1 mouse cellular context compared by ENCODE assay signal in the genomic region with DNA sequence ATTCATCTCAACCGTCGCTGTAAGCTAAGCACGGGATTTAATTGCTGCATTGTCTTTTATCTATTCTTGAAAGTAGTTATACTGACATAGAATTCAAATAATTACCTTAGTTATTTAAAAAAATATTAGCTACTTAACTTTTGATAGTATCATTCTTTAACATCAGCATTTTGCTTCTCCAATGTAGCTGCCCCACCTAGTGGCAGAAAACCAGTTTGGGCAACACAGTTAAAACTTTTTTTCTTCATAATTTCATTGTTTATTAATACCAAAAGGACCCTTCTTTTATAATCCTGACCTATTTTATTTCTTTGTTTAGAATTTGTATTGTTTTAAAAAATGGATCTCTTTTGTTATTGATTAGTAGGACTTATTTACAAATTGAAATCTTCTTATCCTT.
TF ChIP-seq lines count a peak whose summit lies in the region.

No protein-coding gene starts in this region.

TF ChIP-seq in MEL, 35 proteins besides CTCF, POLR2A, EP300 and RAD21 (continued from another document):
- TF ChIP-seq SMC3 (IDR thresholded peaks at IDR 0.05; ENCODE audit: low read depth, low read length) (peak; percentile 74), MAFK (IDR thresholded peaks at IDR 0.05; ENCODE audit: borderline replicate concordance, low read depth, low read length) (peak; percentile 60; the same call in 1 of the 2 replicates), ZNF384 (IDR thresholded peaks at IDR 0.05; ENCODE audit: low read depth, low read length) (peak; percentile 75), ZC3H11A (IDR thresholded peaks at IDR 0.05; ENCODE audit: low read depth, low read length) (peak; percentile 56)
TF ChIP-seq in MEL: peak in this region for 4.
